Mouse (Mus musculus) embryonic fibroblast, embryonic 13.5 days (primary cell): ENCODE data around the gene Hist2h4.

Source experiments
- CTCF ChIP-seq: IDR thresholded peaks from 2 replicates; pipeline ENCODE4 v1.5.1; 2011; ENCODE audit warnings: mild to moderate bottlenecking, control low read depth, low read length, moderate library complexity, borderline replicate concordance; ENCODE audit not compliant: insufficient read depth
- POLR2A ChIP-seq: IDR thresholded peaks from 2 replicates; pipeline ENCODE4 v1.6.1; 2011; ENCODE audit warnings: low read depth, mild to moderate bottlenecking, control low read depth, low read length, moderate library complexity

DNA sequence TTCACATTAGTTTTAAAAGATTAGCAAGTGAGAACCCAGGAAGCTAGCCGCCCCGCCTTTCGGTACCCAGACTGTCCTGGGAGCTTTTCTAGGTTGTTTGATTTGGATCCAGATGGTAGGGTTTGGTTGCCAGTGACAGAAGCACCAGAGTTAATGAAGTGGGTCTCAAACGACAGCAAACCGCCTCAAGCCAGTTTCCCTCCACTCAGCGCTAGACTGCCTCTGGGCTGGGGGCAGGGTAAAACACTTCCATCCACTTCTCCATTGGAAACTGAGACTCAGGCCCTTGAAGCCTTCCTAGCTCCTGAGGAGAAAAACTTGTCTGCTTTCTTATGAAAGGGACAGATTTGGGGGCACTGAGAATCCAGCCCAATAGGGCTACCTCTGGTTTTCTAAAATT lies 29.5 kb upstream of the Hist2h4 start:
- TF ChIP-seq CTCF (no peak), POLR2A (no peak)
